Mouse (Mus musculus) embryonic facial prominence, embryonic 15.5 days (tissue): ENCODE data around the gene Rapgef3. TPM values are rescaled to one million over a fixed set of nuclear protein-coding genes. Genes with fewer than 3 reads are reported as not detected.

Experiments used
- ATAC-seq: fragments of 200-750 bp; cut with Nextera tagmentation; 2 replicates; pipeline ENCODE4 v1.8.0; 2017; ENCODE audit warnings: low read depth, moderate TSS enrichment; ENCODE audit not compliant: insufficient number of reproducible peaks, low FRiP score, low TSS enrichment
- H3K27ac ChIP-seq: fragments of 300-500 bp; sonication (generic); replicated peaks from 2 replicates; pipeline ENCODE4 v1.5.1; 2015; ENCODE audit warnings: mild to moderate bottlenecking, inconsistent platforms
- H3K27me3 ChIP-seq: fragments of 300-500 bp; sonication (generic); 2 replicates; pipeline ENCODE4 v1.6.1; 2015; ENCODE audit warnings: inconsistent platforms
- H3K36me3 ChIP-seq: fragments of 300-500 bp; sonication (generic); 2 replicates; pipeline ENCODE4 v1.6.1; 2015; ENCODE audit warnings: mild to moderate bottlenecking, inconsistent platforms
- H3K4me1 ChIP-seq: fragments of 300-500 bp; sonication (generic); 2 replicates; pipeline ENCODE4 v1.6.1; 2015; ENCODE audit warnings: inconsistent platforms
- H3K4me2 ChIP-seq: fragments of 300-500 bp; sonication (generic); replicated peaks from 2 replicates; pipeline ENCODE4 v1.6.1; 2015; ENCODE audit warnings: mild to moderate bottlenecking, inconsistent platforms
- H3K4me3 ChIP-seq: fragments of 300-500 bp; sonication (generic); replicated peaks from 2 replicates; pipeline ENCODE4 v1.5.1; 2015; ENCODE audit warnings: mild to moderate bottlenecking, inconsistent platforms
- H3K9ac ChIP-seq: fragments of 300-500 bp; sonication (generic); 2 replicates; pipeline ENCODE4 v1.6.1; 2015; ENCODE audit warnings: inconsistent platforms
- H3K9me3 ChIP-seq: fragments of 300-500 bp; sonication (generic); replicated peaks from 2 replicates; pipeline ENCODE4 v1.6.1; 2016; ENCODE audit warnings: inconsistent platforms
- WGBS: fragments of 180-500 bp; shearing (Covaris S2); methylation state at CpG from one replicate; pipeline ENCODE4 v1.1.7; 2015; 5-methylcytosine and 5-hydroxymethylcytosine counted together
- polyA plus RNA-seq: library from polyadenylated mRNA; unstranded; fragments of >200 nt; fragmentation: Nextera tagmentation; extraction: Ambion mirVana; gene quantifications from 2 replicates; pipeline ENCODE4 v1.2.1, GENCODE M21; 2015

The Rapgef3 gene
- polyA plus RNA-seq, 1 experiment from 2014 or later: 11.8 TPM

GRCm38 (mm10) chr15:97809206-97809605 lies 41.4 kb upstream of the Rapgef3 start:
- Histone ChIP-seq H3K4me2 (no peak overlapping the region), H3K9ac (no peak overlapping the region), H3K4me3 (no peak overlapping the region), H3K9me3 (no peaks in the 10 kb centered on the region), H3K4me1 (peaks cover 31% of the 10 kb centered on the region), H3K27me3 (no peaks in the 10 kb centered on the region), H3K27ac (no peak overlapping the region), H3K36me3 (peaks cover 54% of the 10 kb centered on the region)
- 84% methylated on average over 14 of the region's 14 CpGs for WGBS
- ATAC-seq: no peak

DNA sequence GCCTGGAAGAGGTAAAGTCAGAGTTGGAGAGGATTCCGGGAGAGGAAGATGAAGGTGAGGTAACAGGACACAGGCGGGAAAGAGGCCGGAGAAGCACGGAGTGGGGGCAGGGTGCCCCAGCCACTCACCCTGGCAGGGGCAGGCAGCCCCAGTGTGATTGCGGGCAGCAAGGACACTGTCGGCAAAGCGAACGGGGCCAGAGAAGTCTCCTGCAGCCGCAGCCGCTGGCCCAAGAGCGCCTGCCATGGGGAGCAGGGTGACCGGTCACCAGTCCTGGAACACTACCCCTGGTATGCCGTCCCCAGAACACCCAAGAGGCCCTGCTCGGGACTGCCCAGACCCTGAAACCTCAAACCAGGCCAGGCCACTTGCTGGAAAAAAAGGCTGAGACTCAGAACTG lies 40.8 kb upstream of the Rapgef3 start:
- Histone ChIP-seq H3K4me3 (no peak overlapping the region), H3K4me2 (no peak overlapping the region), H3K4me1 (peaks cover 24% of the 10 kb centered on the region), H3K27ac (no peak overlapping the region), H3K36me3 (peaks cover 54% of the 10 kb centered on the region), H3K9ac (no peak overlapping the region), H3K9me3 (no peaks in the 10 kb centered on the region), H3K27me3 (no peaks in the 10 kb centered on the region)
- no peak for ATAC-seq
- WGBS: 84% methylated on average over 14 of the region's 14 CpGs

DNA sequence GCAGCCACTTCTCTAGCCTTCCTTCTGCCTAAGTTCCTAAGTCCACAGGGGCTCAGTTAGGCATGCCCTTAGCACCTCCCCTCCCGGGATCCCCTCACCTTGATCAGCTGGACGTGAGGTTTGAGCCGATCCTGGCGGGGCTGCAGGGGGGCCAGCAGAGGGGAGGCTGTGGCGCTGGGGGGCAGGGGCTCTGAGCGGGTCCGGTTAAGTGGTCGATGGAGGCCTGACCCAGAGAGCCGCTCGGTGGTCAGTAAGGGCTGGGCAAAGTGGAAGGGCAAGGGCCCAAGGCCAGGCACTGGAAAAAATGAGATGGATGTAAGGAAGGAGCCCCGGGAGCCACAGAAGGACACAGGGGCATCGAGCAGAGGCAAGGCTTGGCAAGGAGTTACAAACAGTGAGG lies 40.1 kb upstream of the Rapgef3 start:
- Histone ChIP-seq H3K9ac (no peak overlapping the region), H3K27ac (no peak overlapping the region), H3K4me2 (no peak overlapping the region), H3K27me3 (no peaks in the 10 kb centered on the region), H3K4me1 (peaks cover 18% of the 10 kb centered on the region), H3K36me3 (peaks cover 54% of the 10 kb centered on the region), H3K4me3 (no peak overlapping the region), H3K9me3 (no peaks in the 10 kb centered on the region)
- 72% methylated on average over 12 of the region's 12 CpGs for WGBS
- no peak for ATAC-seq

GRCm38 (mm10) chr15:97802575-97802974 lies 34.8 kb upstream of the Rapgef3 start:
- no peak overlapping the region for H3K4me3 ChIP-seq
- H3K9ac ChIP-seq: no peak overlapping the region
- ATAC-seq: no peak
- WGBS: 30% methylated on average over 13 of the region's 13 CpGs
- H3K4me2 ChIP-seq: no peak overlapping the region
- H3K27ac ChIP-seq: no peak overlapping the region
- peaks cover 69% of the 10 kb centered on the region for H3K36me3 ChIP-seq
- no peaks in the 10 kb centered on the region for H3K4me1 ChIP-seq
- no peaks in the 10 kb centered on the region for H3K27me3 ChIP-seq
- H3K9me3 ChIP-seq: no peaks in the 10 kb centered on the region

- no peak overlapping the region for H3K9ac ChIP-seq
- H3K36me3 ChIP-seq: peaks cover 68% of the 10 kb centered on the region
- no peaks in the 10 kb centered on the region for H3K9me3 ChIP-seq
- H3K4me1 ChIP-seq: no peaks in the 10 kb centered on the region
- no peaks in the 10 kb centered on the region for H3K27me3 ChIP-seq
- H3K4me2 ChIP-seq: no peak overlapping the region
- 81% methylated on average over 7 of the region's 7 CpGs for WGBS
- no peak overlapping the region for H3K27ac ChIP-seq
- no peak overlapping the region for H3K4me3 ChIP-seq
- no peak for ATAC-seq
Observed at GRCm38 (mm10) chr15:97801811-97802210, 34.0 kb upstream of the Rapgef3 start.

DNA sequence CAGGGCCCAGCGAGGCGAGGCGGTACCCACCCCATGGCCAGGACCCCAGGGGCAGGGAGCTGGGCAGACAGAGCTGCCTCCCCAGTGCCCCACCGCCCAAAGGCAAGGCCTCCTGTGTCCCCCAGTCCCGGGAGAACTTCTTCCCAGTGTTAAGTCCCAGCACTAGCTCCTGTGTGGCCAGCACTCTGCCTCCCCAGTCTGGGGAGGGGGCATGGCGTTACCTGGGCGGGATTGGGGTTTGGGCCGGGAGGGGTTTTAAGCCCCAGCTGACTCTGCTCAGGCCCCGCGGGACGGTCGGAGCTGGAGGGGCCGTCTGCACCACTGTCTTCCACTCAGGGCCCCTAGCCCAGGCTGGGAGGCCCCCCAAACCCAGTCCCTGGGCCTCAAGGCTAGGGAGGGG lies 33.1 kb upstream of the Rapgef3 start:
- H3K4me2 ChIP-seq: no peak overlapping the region
- 82% methylated on average over 13 of the region's 13 CpGs for WGBS
- no peaks in the 10 kb centered on the region for H3K9me3 ChIP-seq
- H3K27me3 ChIP-seq: no peaks in the 10 kb centered on the region
- H3K4me3 ChIP-seq: no peak overlapping the region
- no peak for ATAC-seq
- peaks cover 70% of the 10 kb centered on the region for H3K36me3 ChIP-seq
- no peak overlapping the region for H3K9ac ChIP-seq
- no peak overlapping the region for H3K27ac ChIP-seq
- no peaks in the 10 kb centered on the region for H3K4me1 ChIP-seq

- no peak overlapping the region for H3K9ac ChIP-seq
- no peaks in the 10 kb centered on the region for H3K9me3 ChIP-seq
- H3K4me1 ChIP-seq: no peaks in the 10 kb centered on the region
- no peak overlapping the region for H3K4me2 ChIP-seq
- no peak overlapping the region for H3K4me3 ChIP-seq
- no peaks in the 10 kb centered on the region for H3K27me3 ChIP-seq
- H3K36me3 ChIP-seq: peaks cover 78% of the 10 kb centered on the region
- no peak for ATAC-seq
- H3K27ac ChIP-seq: no peak overlapping the region
- 86% methylated on average over 11 of the region's 11 CpGs for WGBS
Observed at GRCm38 (mm10) chr15:97799446-97799845, 31.7 kb upstream of the Rapgef3 start.

- Histone ChIP-seq H3K27me3 (no peaks in the 10 kb centered on the region), H3K36me3 (peaks cover 90% of the 10 kb centered on the region), H3K4me1 (no peaks in the 10 kb centered on the region), H3K9ac (no peak overlapping the region), H3K9me3 (no peaks in the 10 kb centered on the region), H3K27ac (no peak overlapping the region), H3K4me2 (no peak overlapping the region), H3K4me3 (no peak overlapping the region)
- ATAC-seq: no peak
- WGBS: 84% methylated on average over 17 of the region's 17 CpGs
Observed at GRCm38 (mm10) chr15:97798134-97798533, 30.4 kb upstream of the Rapgef3 start.

- 94% methylated on average over 17 of the region's 17 CpGs for WGBS
- peaks cover 86% of the 10 kb centered on the region for H3K36me3 ChIP-seq
Observed at GRCm38 (mm10) chr15:97796674-97797310, 29.0 kb upstream of the Rapgef3 start.

GRCm38 (mm10) chr15:97795559-97796235 lies 27.9 kb upstream of the Rapgef3 start:
- Histone ChIP-seq H3K4me3 (no peak overlapping the region), H3K36me3 (peaks cover 80% of the 10 kb centered on the region), H3K27me3 (no peaks in the 10 kb centered on the region), H3K9me3 (no peaks in the 10 kb centered on the region), H3K4me2 (no peak overlapping the region), H3K27ac (no peak overlapping the region), H3K4me1 (no peaks in the 10 kb centered on the region), H3K9ac (no peak overlapping the region)
- 96% methylated on average over 10 of the region's 10 CpGs for WGBS
- ATAC-seq: no peak

More at GRCm38 (mm10) chr15:97796674-97797310, 29.0 kb upstream of the Rapgef3 start:
- H3K4me1 ChIP-seq: no peaks in the 10 kb centered on the region
- H3K4me3 ChIP-seq: no peak overlapping the region
- no peak overlapping the region for H3K27ac ChIP-seq
- H3K4me2 ChIP-seq: no peak overlapping the region
- no peak overlapping the region for H3K9ac ChIP-seq
- no peaks in the 10 kb centered on the region for H3K27me3 ChIP-seq
- ATAC-seq: no peak
- no peaks in the 10 kb centered on the region for H3K9me3 ChIP-seq

- Histone ChIP-seq H3K9ac (no peak overlapping the region), H3K9me3 (no peaks in the 10 kb centered on the region), H3K4me1 (no peaks in the 10 kb centered on the region), H3K4me3 (no peak overlapping the region), H3K4me2 (no peak overlapping the region), H3K27me3 (no peaks in the 10 kb centered on the region), H3K36me3 (peaks cover 67% of the 10 kb centered on the region), H3K27ac (no peak overlapping the region)
- 72% methylated on average over 5 of the region's 5 CpGs for WGBS
- ATAC-seq: no peak
Observed at GRCm38 (mm10) chr15:97794268-97794667, 26.5 kb upstream of the Rapgef3 start.
